Mouse (Mus musculus) kidney, adult 11 months (tissue): Measurements from ENCODE around the gene Tet3.

Source experiments
- DNase-seq: peaks from one replicate; pipeline ENCODE4 v3.0.0; 2022

Gene Tet3

DNA sequence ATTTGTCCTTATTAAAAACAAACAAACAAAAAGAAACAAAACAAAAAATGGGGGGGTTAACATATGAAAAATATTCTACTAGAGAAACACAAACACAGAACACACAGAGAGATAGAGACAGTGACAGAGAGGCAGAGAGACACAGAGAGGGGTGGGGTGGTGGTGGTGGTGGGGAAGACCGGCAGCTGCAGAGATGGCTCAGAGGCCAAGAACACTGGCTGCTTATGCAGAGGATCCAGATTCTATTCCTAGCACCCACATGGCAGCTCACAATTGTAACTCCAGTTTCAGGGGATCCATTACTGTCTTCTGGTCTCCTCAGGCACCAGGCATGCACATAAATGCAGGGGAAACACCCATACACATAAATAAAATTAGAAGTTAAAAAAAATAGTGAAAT is 45.2 kb downstream of the Tet3 start:
- no peak for DNase-seq

DNA sequence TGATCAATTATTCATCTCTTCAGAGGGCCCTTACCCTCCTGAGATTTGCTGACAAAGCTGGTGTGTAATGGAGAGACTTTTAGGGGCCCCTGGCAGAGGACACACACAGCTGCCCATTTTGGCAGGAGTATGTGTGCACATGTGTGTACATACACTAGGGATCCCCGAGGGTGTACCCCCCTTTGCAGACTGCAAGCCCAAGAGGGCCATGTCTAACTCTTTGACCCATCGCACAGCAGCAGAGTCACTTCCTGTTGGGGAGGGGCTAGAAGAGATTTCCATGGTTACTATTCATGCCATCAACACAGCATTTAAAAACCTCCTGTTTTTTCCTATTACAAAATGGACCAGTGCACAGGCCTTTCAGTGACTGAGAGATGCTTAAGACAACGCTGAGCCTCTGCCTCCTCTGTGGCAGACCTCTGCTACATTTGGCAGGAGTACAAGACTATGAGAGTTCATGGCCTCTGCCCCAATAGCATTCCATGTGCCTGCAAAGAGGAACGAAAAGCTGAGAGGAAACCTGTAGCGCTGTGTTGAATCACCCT is 46.0 kb downstream of the Tet3 start:
- peak; percentile 69 for DNase-seq

DNA sequence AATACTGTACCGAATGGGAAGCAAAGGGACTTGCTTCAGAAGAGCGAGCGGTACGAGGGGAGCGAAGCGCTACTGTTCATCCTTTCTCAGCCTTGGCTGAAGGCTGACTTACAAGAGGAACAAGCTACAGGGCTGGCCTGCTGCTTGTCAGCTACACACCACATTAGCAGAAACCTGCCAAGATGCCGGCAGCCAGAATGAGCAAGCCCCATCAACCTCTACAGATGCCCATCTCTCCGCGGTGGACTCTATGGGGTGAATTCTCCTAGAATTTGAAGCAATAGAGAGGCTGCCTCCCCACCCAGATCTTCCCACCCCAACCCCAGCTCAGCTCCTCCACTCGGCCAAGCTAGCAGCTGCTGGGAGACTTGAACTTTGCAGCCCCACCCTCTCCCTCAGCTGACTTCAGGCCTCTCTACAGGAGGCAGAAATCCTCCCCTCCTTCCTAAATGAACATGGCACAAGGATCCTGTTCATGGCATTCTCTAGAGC is 46.5 kb downstream of the Tet3 start:
- DNase-seq: no peak

DNA sequence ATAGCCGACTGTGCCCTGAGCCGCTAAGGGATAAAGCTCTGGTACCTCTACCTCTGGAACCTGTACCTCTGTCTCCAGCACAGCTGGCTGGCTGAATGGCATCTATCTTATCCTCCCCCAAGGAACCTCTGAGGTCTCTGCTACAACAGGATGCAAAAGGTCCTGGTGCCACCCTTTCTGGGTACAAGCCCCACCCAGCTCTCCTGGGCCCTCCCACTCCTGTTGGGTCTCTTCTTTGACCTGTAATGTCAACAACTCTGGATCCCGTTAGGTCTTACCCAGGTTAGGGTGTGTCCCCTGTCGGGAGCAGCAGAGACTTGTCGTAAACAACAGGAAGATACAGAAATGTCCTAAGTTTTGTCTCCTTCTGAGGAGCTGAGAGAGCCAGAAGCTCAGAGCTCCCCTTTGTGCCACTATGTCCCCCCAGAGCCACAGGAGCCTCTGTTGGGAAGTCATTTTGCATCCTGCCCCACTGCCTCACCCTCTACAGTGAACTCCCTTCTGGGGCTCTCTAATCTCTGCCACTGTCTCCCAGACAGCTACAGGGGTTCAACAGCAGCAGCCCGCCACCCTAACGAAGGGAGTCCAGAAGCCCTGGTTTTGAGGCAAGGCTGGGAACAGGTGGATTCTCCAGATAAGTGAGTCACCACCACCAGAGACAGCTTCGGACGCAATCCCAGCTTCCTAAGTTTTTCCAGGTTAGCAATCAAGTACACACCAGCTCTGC is 47.1 kb downstream of the Tet3 start:
- DNase-seq: no peak

GRCm38 (mm10) chr6:83410046-83410706 is 48.7 kb downstream of the Tet3 start:
- DNase-seq: no peak

DNA sequence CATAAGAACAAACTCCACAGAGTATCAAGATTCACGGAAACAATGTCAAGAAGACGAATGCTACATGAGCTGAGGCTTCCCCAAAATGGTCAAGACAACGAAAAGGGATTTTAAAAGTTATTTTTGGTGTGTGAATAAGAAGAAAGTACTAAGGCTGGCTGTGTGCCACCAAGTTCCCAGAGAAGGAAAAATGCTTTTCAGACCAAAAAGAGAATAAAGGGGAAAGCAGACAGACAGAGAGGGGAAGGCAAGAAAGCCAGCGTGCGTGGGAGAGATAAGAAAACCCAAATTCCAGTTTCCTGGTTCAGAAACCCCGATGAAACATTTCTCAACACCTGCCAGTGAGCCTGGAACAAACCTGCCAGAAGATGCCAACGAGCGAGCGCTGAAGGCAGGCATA is 50.4 kb downstream of the Tet3 start:
- no peak for DNase-seq

DNA sequence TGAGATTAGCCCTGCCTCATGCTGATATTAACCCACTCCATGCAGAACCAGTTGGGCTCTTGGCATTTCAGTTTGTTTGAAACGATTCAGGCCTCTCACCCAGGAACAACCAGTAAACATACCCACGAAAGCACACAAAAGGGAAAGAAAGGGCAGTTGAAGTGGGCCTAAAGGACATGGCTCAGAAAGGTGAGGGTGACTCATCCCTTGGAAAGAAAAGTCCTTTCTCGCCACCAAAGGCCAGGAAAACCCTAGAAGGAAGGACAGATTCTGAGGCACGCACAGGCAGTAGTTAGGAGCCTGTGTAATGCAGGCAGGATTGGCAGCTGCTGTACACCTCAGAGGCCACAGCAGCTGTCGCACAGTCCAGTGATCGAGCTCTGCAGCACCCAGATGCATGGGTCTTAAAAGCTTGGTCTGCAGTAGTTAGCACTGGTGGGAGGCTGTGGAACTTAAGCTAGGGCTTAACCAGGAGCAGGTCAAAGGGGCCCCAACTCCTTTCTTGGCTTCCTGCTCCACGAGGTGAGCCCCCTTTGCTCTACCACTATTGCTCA is 53.3 kb downstream of the Tet3 start:
- no peak for DNase-seq

- no peak for DNase-seq
Measured at GRCm38 (mm10) chr6:83404571-83404970, 54.3 kb downstream of the Tet3 start.

DNA sequence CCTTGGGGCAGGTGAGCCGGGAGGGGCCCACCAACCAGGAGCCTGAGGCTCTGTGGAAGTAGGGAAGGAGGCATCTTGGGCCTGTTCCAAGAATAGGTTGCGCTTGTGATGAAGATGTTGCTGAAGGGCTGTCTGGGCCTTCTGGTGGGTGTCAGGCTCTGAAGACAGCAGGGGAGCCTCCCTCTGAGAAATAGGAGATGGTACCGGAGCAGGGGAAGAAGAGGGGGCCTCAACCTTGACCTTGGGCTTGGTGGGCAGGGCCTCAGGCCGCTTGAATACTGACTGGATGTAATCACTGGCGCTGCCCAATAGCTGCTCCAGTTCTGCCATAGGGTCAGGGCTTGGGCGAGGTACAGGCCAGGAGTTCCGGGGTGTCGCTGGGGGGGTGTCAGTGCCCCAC is 55.4 kb downstream of the Tet3 start:
- DNase-seq: no peak

DNA sequence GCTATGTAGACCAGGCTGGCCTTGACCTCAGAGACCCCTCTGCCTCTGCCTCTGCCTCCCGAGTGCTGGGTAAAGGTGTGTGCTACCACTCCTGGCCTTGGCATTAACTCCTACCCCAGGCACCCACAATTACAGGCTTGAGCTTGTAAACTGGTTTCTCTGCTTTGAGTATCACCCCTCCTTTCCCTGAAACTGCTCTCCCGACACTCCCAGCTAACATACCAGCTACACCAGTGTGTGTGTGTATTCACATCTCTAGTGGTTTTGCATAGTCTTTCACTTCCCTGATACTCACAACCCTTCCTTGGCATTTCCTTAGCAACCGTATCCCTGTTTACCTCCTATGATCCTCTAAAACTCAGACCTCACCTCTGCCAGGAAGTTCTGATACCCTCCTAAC is 59.1 kb downstream of the Tet3 start:
- no peak for DNase-seq

DNA sequence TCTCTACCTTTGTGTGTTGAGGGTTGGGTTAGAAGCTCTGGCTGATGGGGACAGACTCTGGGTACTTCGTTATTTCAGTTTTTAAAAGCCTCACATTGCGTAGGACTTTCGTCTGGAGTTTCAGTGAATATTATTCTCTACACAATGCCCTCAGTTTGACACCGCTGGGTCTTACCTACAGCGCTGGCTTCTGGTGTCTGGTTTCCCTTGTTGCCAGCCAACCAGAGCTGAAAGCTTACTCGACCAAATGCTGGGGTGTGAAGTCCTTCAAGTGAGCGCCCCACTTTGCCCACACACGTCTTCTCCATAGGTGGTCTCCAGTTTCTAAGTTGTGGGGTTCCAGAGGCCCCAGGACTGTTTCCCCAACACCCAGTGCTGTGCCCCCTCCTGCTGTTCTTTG is 61.2 kb downstream of the Tet3 start:
- DNase-seq: no peak

DNA sequence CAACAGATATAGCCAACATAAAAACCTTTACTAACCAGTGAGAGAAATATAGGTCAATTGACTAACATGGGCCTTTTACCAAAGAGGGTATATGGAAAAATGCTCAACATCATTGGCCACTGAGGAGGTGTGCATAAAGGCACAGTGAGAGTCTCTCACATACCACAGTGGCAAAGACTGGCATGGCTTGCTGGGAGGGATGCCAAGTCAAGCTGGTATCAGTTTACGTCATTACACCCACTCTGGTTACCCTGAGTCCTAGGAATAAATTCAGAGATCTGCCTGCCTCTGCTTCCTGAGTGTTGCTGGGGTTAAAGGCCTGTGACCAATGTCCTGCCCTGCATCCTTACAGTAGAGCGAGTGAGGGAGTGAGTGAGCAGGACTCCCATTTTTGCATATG is 62.2 kb downstream of the Tet3 start:
- no peak for DNase-seq

DNA sequence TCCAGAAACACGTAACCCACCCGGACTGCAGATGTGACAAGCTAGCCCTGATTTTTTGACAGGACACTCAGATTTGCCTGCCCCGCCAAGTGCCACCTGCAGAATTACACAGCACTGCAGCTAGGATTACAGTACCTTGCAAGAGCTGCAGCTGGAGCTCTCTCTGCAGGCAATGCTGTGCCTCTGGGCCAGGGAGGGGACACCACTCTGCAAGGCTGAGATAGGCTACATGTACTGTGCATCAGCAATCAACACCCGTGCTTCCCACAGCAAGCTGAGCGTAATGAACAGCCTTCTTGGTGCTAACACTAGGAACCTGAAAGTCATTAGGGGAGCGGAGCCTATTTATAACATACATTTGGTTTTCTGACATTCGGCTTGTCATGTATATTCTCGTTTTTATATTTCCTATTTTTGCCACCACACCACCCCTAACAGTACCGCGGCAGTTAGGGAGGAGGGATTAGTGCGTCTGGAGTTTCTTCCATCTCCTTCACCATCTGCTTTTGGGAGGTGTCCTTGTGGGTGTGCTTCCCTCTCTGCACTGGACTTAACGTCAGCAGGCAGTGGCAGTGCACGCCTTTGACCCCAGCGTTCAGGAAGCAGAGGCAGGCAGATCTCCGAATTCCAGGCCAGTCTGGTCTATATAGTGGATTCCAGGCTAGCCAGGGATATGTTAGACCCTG is 63.2 kb downstream of the Tet3 start:
- no peak for DNase-seq

GRCm38 (mm10) chr6:83394122-83394521 is 64.8 kb downstream of the Tet3 start:
- no peak for DNase-seq

- DNase-seq: peak; percentile 30
Measured at GRCm38 (mm10) chr6:83392166-83392780, 66.6 kb downstream of the Tet3 start.

GRCm38 (mm10) chr6:83385569-83386090 is 73.3 kb downstream of the Tet3 start:
- DNase-seq: no peak

DNA sequence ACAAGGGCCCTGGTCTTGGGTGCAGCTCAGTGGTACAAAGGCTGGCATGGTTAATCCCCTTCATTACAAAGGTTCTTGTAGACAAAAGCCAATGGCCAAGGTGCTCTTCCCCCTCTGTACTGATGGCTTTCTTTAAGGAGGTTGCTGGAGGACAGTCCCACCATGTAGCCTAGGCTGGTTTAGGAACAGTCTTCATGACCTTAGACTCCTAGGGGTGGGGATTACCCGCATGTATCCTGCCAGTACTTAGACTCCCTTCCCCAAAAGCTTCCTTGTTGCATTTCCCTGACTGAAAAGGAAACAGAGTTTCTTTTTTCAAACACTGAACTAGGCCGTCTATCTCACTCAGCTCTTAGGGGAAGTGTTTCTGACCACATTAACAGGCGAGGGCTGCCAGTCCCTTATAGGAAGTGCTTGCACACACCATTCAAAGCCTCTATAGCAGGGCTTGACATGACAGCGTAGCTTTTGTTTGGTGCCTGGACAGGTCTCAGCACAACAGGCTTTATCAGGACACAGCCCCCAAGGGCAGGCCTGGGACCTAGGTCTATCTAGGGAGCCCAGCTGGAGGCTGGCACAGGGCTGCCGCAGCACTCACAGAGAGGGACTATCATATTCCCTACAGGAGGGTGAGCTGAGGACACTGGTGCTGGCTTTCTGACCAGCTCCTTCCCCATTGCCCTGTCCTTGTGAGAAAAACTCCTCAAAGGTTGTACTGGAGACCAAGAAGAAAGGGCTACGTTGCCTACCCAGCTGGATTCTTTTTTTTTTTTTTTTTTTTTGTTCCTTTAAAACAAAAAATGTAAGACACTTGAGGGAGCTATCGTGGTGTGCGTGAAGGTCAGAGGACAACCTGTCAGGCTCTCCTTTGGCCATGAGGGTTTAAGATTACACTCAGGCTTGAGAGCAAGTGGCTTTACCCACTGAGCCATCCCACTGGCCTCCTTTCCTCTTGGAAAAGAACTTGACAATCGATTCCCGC is 77.1 kb downstream of the Tet3 start:
- DNase-seq: no peak

- DNase-seq: no peak
Measured at GRCm38 (mm10) chr6:83373704-83374300, 85.1 kb downstream of the Tet3 start.

GRCm38 (mm10) chr6:83371350-83371749 is 87.5 kb downstream of the Tet3 start:
- DNase-seq: no peak

- no peak for DNase-seq
Measured at GRCm38 (mm10) chr6:83370316-83370965, 88.4 kb downstream of the Tet3 start.
